Mouse (Mus musculus): ENCODE data around the gene Cox15.

The Cox15 gene

GRCm38 (mm10) chr19:43704787-43705497 lies 47.9 kb downstream of the Cox15 start:
- DNase-seq: no peak

- DNase-seq: no peak
Observed at GRCm38 (mm10) chr19:43704211-43704610, 48.6 kb downstream of the Cox15 start.

GRCm38 (mm10) chr19:43699763-43700155 lies 53.0 kb downstream of the Cox15 start:
- DNase-seq: no peak

GRCm38 (mm10) chr19:43699021-43699762 lies 53.6 kb downstream of the Cox15 start:
- no peak for DNase-seq

GRCm38 (mm10) chr19:43697666-43698370 lies 55.0 kb downstream of the Cox15 start:
- no peak for DNase-seq

GRCm38 (mm10) chr19:43695514-43695964 lies 57.3 kb downstream of the Cox15 start:
- no peak for DNase-seq

GRCm38 (mm10) chr19:43692815-43693214 lies 60.0 kb downstream of the Cox15 start:
- no peak for DNase-seq

GRCm38 (mm10) chr19:43689419-43690246 lies 63.2 kb downstream of the Cox15 start, which contains the start of gene Entpd7:
Gene Entpd7 (plus strand): TSS chr19:43689672.
- DNase-seq: peak; percentile 91 to 95

Data from thymus, postnatal 36 days (tissue).